Mouse (Mus musculus) v-Abl transformed pro-B cells (cell line): Measurements from ENCODE around the gene Trpc1.

Source experiments
- in situ Hi-C, 2 experiments: fragments of 400-800 bp; cut with MboI; formaldehyde crosslinking; loops; one replicate each; pipeline ENCODE4 v1.15.1; 2025; ENCODE audit not compliant: unreplicated experiment in 2 of 2

Gene Trpc1

GRCm38 (mm10) chr9:95750037-95750511, at the start of gene Trpc1:
Trpc1 (minus strand) TSS chr9:95750375.
- in situ Hi-C loops, result no loop called here

GRCm38 (mm10) chr9:95796323-95796722, 46.1 kb upstream of the Trpc1 start:
- in situ Hi-C loops, result no loop called here

DNA sequence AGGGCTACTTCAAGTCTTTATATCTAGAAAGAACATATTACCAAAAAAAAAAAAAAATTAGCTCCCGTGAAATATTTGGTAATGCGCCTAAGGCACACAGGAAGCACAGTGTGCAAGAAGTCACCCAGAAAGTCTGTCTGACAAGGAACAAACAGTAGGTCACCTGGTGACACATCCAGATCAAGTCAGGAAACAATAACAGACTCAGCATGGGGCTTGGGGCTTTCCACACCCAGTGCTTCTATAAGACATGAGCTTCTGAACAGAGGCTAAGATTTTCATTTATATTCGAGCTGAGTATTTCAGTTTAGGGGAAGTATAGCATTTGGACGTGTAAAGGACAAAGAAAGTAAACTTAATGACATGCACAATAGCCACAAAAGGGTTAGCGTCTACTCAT, 45.7 kb upstream of the Trpc1 start:
- in situ Hi-C loops, result no loop called here

- in situ Hi-C loops, result no loop called here
These were observed 45.1 kb upstream of the Trpc1 start for GRCm38 (mm10) chr9:95795077-95795784.

DNA sequence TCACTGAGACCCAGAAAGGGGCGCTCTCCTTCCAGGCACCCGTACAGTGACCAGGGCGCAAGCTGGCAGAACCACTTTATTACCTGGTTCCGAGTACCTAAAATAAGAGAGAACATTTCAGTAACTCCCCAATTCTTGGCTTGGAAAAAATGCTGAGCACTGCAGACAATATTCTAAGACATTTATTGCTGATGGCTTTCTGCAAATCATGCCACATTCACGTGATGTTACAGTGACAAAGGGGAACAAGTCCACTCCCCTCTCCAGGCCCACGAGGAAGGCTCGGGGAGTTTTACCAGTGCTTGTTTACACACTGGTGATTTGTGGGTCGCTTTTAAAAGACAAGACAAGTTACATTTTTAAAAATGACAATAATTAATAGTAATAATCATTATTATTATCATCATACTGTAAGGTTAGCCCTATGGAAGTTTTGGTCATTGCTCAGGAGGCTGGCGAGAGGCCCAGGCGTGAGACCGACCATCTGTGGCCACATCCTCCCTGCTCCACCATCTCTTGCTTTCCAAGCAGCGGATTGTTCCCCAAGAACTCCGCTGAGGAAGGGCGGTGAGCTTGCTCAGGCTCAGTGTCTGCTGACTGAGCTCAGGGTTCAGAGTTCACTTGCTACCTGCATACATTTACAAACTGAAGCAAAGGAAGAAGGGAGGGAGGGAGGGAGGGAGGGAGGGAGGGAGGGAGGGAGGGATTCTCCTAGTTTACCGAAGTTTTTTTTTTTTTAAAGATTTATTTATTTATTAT, 44.0 kb upstream of the Trpc1 start:
- in situ Hi-C loops, result no loop called here

DNA sequence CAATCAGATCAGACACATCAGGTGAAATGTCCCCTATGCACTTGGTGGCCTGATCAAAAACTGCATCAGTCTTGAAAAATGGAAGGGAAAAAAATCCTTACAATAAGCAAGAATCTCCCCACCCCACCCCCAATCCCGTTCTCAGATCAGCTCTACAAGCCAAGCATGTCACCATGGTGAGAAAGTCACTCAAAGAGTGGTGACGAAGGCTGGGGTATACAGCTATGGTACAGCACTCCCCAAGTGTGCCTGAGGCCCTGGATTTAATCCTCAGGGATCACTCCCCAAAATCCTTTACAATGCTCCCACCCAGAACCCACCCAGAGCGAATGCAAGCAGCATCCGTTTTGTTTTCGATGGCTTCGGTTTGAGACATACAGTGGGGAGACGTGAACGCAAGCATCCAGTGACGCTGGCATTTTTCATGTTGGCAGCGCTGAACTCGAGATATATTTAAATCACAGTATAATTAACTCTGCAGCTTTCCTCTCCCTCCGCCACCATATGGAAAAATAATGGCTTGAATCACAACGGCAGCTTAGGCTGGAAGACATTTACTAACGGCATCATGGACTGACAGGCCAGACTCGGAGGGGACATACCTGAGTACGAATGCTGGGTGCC, 34.8 kb upstream of the Trpc1 start:
- in situ Hi-C loops, result no loop called here

GRCm38 (mm10) chr9:95783646-95784293, 33.6 kb upstream of the Trpc1 start:
- in situ Hi-C loops, result no loop called here

DNA sequence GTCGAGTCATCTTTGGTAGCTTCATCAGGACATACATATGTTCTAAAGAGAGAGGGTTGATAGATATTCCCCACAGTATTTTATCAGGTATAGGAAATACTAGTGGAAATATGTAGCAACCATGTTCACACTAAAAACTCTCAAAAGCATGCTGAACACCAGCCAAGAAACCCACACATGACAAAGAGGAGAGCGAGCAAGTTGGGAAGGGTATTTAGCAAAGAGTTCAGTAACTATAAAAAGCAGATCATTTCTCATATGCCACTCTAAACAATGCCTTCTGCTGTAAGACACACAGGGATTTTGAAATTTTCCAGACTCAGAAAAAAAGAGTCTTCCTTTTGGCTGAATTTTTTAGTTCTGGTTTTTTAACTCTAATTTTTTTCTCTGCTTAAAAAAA, 21.5 kb upstream of the Trpc1 start:
- in situ Hi-C loops, result no loop called here

GRCm38 (mm10) chr9:95763218-95763617, 13.0 kb upstream of the Trpc1 start:
- in situ Hi-C loops, result no loop called here

DNA sequence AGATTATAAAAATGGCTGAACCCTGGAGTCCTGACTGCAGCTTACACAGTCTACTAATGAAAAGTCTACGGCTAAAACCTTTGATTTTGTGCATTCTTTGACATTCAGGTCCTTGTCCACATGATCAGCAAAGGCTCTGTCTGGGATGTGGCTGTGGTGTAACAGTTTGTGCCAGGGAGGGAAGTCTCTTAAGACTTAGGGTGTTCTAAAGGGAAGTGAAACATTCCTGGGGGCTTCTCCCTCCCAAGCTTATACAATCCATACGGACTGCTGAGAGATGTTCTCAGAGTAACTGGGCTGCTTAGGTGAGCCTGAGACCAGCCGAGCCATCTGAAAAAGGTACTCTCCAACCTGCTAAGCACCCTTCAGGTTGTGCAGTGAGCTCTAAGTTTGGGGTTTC, 12.1 kb upstream of the Trpc1 start:
- in situ Hi-C loops, result no loop called here

DNA sequence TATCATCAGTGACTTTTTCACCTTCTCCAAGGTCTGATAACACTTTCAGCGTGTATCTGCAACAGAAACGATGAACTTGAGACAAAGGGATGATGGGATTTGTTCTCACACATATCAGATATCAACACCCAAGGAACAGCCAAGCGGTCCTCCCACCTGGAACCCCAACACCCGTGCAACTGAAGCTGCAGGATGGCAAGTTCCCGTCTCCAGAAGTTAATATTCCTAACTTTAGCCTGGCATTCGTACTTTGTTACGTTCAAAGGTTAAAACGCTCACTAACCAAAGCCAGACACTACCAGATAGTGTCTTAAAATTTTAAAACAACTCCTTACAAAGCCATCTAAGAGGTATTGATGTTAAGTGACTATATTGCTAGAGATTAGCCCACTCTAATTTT, 11.2 kb upstream of the Trpc1 start:
- in situ Hi-C loops, result no loop called here

DNA sequence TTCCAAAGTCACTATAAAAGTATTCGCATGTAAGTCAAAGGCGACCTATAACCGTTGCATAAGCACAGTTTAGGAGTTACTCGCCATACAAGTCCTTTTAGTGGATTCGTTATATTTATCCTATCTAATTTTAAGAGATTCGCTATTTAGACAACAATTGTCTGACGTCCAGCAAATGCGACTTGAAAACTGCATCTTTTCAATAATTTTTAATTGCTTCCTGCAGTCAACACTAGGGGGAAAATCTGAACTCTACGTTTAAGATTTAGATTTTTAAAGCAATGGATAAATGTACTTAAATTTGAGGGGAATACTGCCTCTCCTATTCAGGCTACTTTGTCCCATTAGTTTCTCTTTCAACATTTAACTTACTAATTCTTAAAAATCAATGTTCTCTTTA, 571 bp upstream of the Trpc1 start:
- in situ Hi-C loops, result no loop called here

GRCm38 (mm10) chr9:95749461-95749928, 680 bp downstream of the Trpc1 start:
- in situ Hi-C loops, result loop anchor here in 1 of 2 experiments (10.0 kb wide), 1 partner anchor 95 kb away; the partner anchor contains the start of gene Pls1

DNA sequence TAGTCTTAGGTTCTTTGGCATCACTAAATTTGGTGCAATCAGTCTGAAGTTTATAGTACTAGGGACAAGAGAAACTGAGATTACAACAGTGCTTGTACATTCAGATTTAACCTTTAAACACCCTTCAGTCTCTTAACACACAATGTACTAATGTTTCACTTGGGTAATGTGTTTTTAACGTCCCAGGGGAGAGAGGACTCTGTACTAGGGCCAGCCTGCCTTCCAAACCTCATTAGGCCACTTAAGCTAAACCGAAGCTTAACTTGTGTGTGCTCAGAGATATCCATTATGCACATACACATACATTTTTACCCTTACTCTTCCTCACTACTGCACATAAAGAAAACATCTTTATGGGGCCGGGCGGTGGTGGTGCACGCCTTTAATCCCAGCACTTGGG, 2.9 kb downstream of the Trpc1 start:
- in situ Hi-C loops, result loop anchor here in 1 of 2 experiments (10.0 kb wide), 1 partner anchor 98 kb away; the partner anchor contains the start of gene Pls1

GRCm38 (mm10) chr9:95744845-95745613, 5.1 kb downstream of the Trpc1 start:
- in situ Hi-C loops, result loop anchor here in 1 of 2 experiments (10.0 kb wide), 1 partner anchor 100 kb away; the partner anchor contains the start of gene Pls1

GRCm38 (mm10) chr9:95736238-95736637, 13.9 kb downstream of the Trpc1 start:
- in situ Hi-C loops, result no loop called here

- in situ Hi-C loops, result no loop called here
These were observed 37.6 kb downstream of the Trpc1 start for GRCm38 (mm10) chr9:95712574-95712973.

- in situ Hi-C loops, result loop anchor here in 1 of 2 experiments (10.0 kb wide), 1 partner anchor 174 kb away; no protein-coding TSS in a partner anchor
These were observed 41.2 kb downstream of the Trpc1 start for GRCm38 (mm10) chr9:95708943-95709342.

- in situ Hi-C loops, result loop anchor here in 1 of 2 experiments (10.0 kb wide), 1 partner anchor 171 kb away; no protein-coding TSS in a partner anchor
These were observed 44.8 kb downstream of the Trpc1 start for GRCm38 (mm10) chr9:95705371-95705770.

GRCm38 (mm10) chr9:95704078-95704477, 46.1 kb downstream of the Trpc1 start:
- in situ Hi-C loops, result loop anchor here in 1 of 2 experiments (10.0 kb wide), 1 partner anchor 169 kb away; no protein-coding TSS in a partner anchor
